Mouse (Mus musculus) MEL (cell line): ENCODE data around the gene Inpp4b. TPM values are rescaled to one million over a fixed set of nuclear protein-coding genes. Genes with fewer than 3 reads are reported as not detected.

Experiments used
- DNase-seq: peaks from one replicate; pipeline ENCODE4 v3.0.0; 2011; ENCODE audit warnings: low read depth, low spot score
- H3K27ac ChIP-seq: 2 replicates; pipeline ENCODE4 v1.5.1; 2012; ENCODE audit warnings: low read depth, mild to moderate bottlenecking, control low read depth, low read length, moderate library complexity; ENCODE audit not compliant: control insufficient read depth
- H3K27me3 ChIP-seq, 2 experiments: fragments of 150-350 bp in 1 of 2; sonication (generic) in 1 of 2; 2 replicates each; pipeline ENCODE4 v1.6.1; 2012; ENCODE audit warnings: low read length in 2 of 2, mild to moderate bottlenecking in 2 of 2, improper control_type of control experiment in 1 of 2, moderate library complexity in 1 of 2; ENCODE audit not compliant: insufficient read depth in 2 of 2, control insufficient read depth in 1 of 2
- H3K36me3 ChIP-seq, 2 experiments: 2 replicates each; pipeline ENCODE4 v1.6.1; 2012 to 2014; ENCODE audit warnings: low read length in 2 of 2, improper control_type of control experiment in 1 of 2, inconsistent platforms in 1 of 2, mild to moderate bottlenecking in 1 of 2; ENCODE audit not compliant: insufficient read depth in 2 of 2, control insufficient read depth in 1 of 2
- H3K4me1 ChIP-seq, 2 experiments: fragments of 150-350 bp in 1 of 2; sonication (generic) in 1 of 2; 2 replicates each; pipeline ENCODE4 v1.6.1; 2012; ENCODE audit warnings: low read length in 2 of 2, improper control_type of control experiment in 1 of 2, mild to moderate bottlenecking in 1 of 2; ENCODE audit not compliant: insufficient read depth in 2 of 2, control insufficient read depth in 1 of 2
- H3K4me3 ChIP-seq, 2 experiments: fragments of 150-350 bp in 1 of 2; sonication (generic) in 1 of 2; 2 replicates each; pipeline ENCODE4 v1.5.1; 2012; ENCODE audit warnings: low read depth in 2 of 2, low read length in 2 of 2, mild to moderate bottlenecking in 2 of 2, moderate library complexity in 2 of 2, control low read depth in 1 of 2, improper control_type of control experiment in 1 of 2; ENCODE audit not compliant: control insufficient read depth in 1 of 2, insufficient read depth in 1 of 2
- H3K79me2 ChIP-seq: 2 replicates; pipeline ENCODE4 v1.6.1; 2012; ENCODE audit warnings: mild to moderate bottlenecking, low read length, moderate library complexity; ENCODE audit not compliant: control insufficient read depth, poor library complexity, insufficient read depth
- H3K9ac ChIP-seq: 2 replicates; pipeline ENCODE4 v1.6.1; 2012; ENCODE audit warnings: low read depth, mild to moderate bottlenecking, control low read depth, low read length, moderate library complexity; ENCODE audit not compliant: control insufficient read depth, poor library complexity, severe bottlenecking
- H3K9me3 ChIP-seq: fragments of 150-350 bp; sonication (generic); replicated peaks from 2 replicates; pipeline ENCODE4 v1.6.1; 2012; ENCODE audit warnings: mild to moderate bottlenecking, low read length, improper control_type of control experiment, moderate library complexity; ENCODE audit not compliant: insufficient read depth
- CHD1 ChIP-seq: IDR thresholded peaks from 2 replicates; pipeline ENCODE4 v1.6.1; 2012; ENCODE audit warnings: low read depth, mild to moderate bottlenecking, inconsistent platforms, low read length, improper control_type of control experiment
- E2F4 ChIP-seq: IDR thresholded peaks from 2 replicates; pipeline ENCODE4 v1.6.1; 2011; ENCODE audit warnings: low read depth, low read length, improper control_type of control experiment, borderline replicate concordance
- ELF1 ChIP-seq: IDR thresholded peaks from 2 replicates; pipeline ENCODE4 v1.6.1; 2014; ENCODE audit warnings: low read depth, mild to moderate bottlenecking, inconsistent platforms, low read length, improper control_type of control experiment, moderate library complexity
- EP300 ChIP-seq, 2 experiments: IDR thresholded peaks; 2 replicates each; pipeline ENCODE4 v1.6.1; 2011; ENCODE audit warnings: improper control_type of control experiment in 2 of 2, low read length in 2 of 2, low read depth in 1 of 2, mild to moderate bottlenecking in 1 of 2
- ETS1 ChIP-seq: IDR thresholded peaks from 2 replicates; pipeline ENCODE4 v1.6.1; 2012; ENCODE audit warnings: low read depth, mild to moderate bottlenecking, inconsistent platforms, low read length, improper control_type of control experiment, moderate library complexity
- GATA1 ChIP-seq: IDR thresholded peaks from 2 replicates; pipeline ENCODE4 v1.6.1; 2011; ENCODE audit warnings: low read depth, low read length, improper control_type of control experiment
- HCFC1 ChIP-seq: IDR thresholded peaks from 2 replicates; pipeline ENCODE4 v1.6.1; 2012; ENCODE audit warnings: low read depth, mild to moderate bottlenecking, inconsistent platforms, low read length, improper control_type of control experiment, moderate library complexity
- JUND ChIP-seq: IDR thresholded peaks from 2 replicates; pipeline ENCODE4 v1.6.1; 2011; ENCODE audit warnings: low read depth, mild to moderate bottlenecking, improper control_type of control experiment, low read length
- KAT2A ChIP-seq: conservative IDR thresholded peaks from 2 replicates; pipeline ENCODE4 v1.6.1; 2012; ENCODE audit warnings: low read depth, low read length, improper control_type of control experiment, inconsistent platforms
- MAFK ChIP-seq: IDR thresholded peaks from 2 replicates; pipeline ENCODE4 v1.6.1; 2011; ENCODE audit warnings: low read depth, mild to moderate bottlenecking, low read length, improper control_type of control experiment, borderline replicate concordance
- MAX ChIP-seq: IDR thresholded peaks from 2 replicates; pipeline ENCODE4 v1.6.1; 2011; ENCODE audit warnings: low read length, improper control_type of control experiment
- MYB ChIP-seq: IDR thresholded peaks from 2 replicates; pipeline ENCODE4 v1.6.1; 2011; ENCODE audit warnings: mild to moderate bottlenecking, low read depth, low read length, improper control_type of control experiment
- NELFE ChIP-seq: IDR thresholded peaks from 2 replicates; pipeline ENCODE4 v1.6.1; 2011; ENCODE audit warnings: low read depth, low read length, improper control_type of control experiment
- NRF1 ChIP-seq: IDR thresholded peaks from 2 replicates; pipeline ENCODE4 v1.6.1; 2014; ENCODE audit warnings: low read depth, mild to moderate bottlenecking, inconsistent platforms, low read length, improper control_type of control experiment, moderate library complexity; ENCODE audit not compliant: poor library complexity, insufficient read depth, severe bottlenecking
- POLR2A ChIP-seq, 2 experiments: IDR thresholded peaks; 2 replicates each; pipeline ENCODE4 v1.6.1; 2011 to 2012; ENCODE audit warnings: low read length in 2 of 2, mild to moderate bottlenecking in 2 of 2, control low read depth in 1 of 2, improper control_type of control experiment in 1 of 2, low read depth in 1 of 2, moderate library complexity in 1 of 2; ENCODE audit not compliant: control insufficient read depth in 1 of 2, insufficient read depth in 1 of 2, poor library complexity in 1 of 2
- POLR2AphosphoS2 ChIP-seq: IDR thresholded peaks from 2 replicates; pipeline ENCODE4 v1.6.1; 2011; ENCODE audit warnings: low read length, improper control_type of control experiment
- POLR2AphosphoS5 ChIP-seq: IDR thresholded peaks from 2 replicates; pipeline ENCODE4 v1.6.1; 2012; ENCODE audit warnings: low read depth, borderline replicate concordance, mild to moderate bottlenecking, inconsistent platforms, low read length, moderate library complexity, mixed read lengths
- SIN3A ChIP-seq: IDR thresholded peaks from 2 replicates; pipeline ENCODE4 v1.6.1; 2012; ENCODE audit warnings: low read length, improper control_type of control experiment, inconsistent platforms
- SMC3 ChIP-seq: IDR thresholded peaks from 2 replicates; pipeline ENCODE4 v1.6.1; 2011; ENCODE audit warnings: low read depth, low read length, improper control_type of control experiment
- USF1 ChIP-seq: IDR thresholded peaks from 2 replicates; pipeline ENCODE4 v1.6.1; 2014; ENCODE audit warnings: low read depth, mild to moderate bottlenecking, inconsistent platforms, low read length, improper control_type of control experiment, moderate library complexity
- ZC3H11A ChIP-seq: IDR thresholded peaks from 2 replicates; pipeline ENCODE4 v1.6.1; 2012; ENCODE audit warnings: low read depth, mild to moderate bottlenecking, inconsistent platforms, low read length, improper control_type of control experiment
- ZKSCAN1 ChIP-seq: IDR thresholded peaks from 2 replicates; pipeline ENCODE4 v1.6.1; 2012; ENCODE audit warnings: low read depth, mild to moderate bottlenecking, inconsistent platforms, low read length, improper control_type of control experiment, moderate library complexity
- polyA plus RNA-seq, 2 experiments: library from polyadenylated mRNA; stranded (reverse) in 1 of 2; unstranded in 1 of 2; fragments of >175 nt in 1 of 2; fragments of >200 nt in 1 of 2; gene quantifications; 2 replicates each; pipeline versions ENCODE4 v1.2.1 to v1.2.4; 2012; ENCODE audit warnings: low replicate concordance in 2 of 2, low read depth in 1 of 2; ENCODE audit not compliant: insufficient read length in 2 of 2, insufficient read depth in 1 of 2, missing spikeins in 1 of 2
- total RNA-seq: library from RNA; depleted of rRNA; stranded (reverse); fragments of 300-350 nt; gene quantifications from 2 replicates; pipeline ENCODE4 v1.2.3, GENCODE M21; 2012

The Inpp4b gene
- total and polyA plus RNA-seq, 3 experiments, result 12.3 to 26.9 (median 13.6) TPM

DNA sequence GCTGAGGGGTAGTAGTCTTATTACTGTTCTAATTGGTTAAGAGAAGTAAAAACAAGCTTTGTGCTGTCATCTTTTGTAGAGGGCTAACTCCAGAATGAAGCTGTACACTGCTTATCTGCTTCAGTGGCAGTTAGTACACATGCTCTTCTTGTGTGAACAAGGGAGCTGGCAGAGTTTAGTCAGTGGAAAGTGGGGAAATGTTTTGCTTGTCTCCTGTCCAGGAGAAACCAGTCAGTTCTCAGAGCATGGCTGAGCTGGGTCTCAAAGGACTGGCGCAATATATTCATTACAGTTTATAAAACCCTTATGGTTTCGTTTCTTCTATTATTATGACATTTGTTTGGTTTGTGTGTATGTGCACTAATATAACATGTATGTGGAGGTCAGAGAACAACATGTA lies 610.7 kb downstream of the Inpp4b start:
- no peak for DNase-seq
- peaks cover 0 to 6% of the 10 kb centered on the region in 2 experiments; a peak in 2 of 4 replicates for H3K36me3 ChIP-seq
- TF ChIP-seq NRF1 (no peak), SMC3 (no peak), MAX (no peak), SIN3A (no peak), POLR2AphosphoS2 (no peak), E2F4 (no peak), CHD1 (no peak), GATA1 (no peak), ETS1 (no peak), HCFC1 (no peak), ZKSCAN1 (no peak), ZC3H11A (no peak), JUND (no peak)
- TF ChIP-seq, all 39 proteins: peak for 0
- Histone ChIP-seq H3K27me3 (no peaks in the 10 kb centered on the region), H3K4me1 (no peaks in the 10 kb centered on the region), H3K27ac (no peak overlapping the region), H3K79me2 (no peaks in the 10 kb centered on the region), H3K9ac (no peak overlapping the region), H3K9me3 (no peaks in the 10 kb centered on the region), H3K4me3 (no peak overlapping the region)

DNA sequence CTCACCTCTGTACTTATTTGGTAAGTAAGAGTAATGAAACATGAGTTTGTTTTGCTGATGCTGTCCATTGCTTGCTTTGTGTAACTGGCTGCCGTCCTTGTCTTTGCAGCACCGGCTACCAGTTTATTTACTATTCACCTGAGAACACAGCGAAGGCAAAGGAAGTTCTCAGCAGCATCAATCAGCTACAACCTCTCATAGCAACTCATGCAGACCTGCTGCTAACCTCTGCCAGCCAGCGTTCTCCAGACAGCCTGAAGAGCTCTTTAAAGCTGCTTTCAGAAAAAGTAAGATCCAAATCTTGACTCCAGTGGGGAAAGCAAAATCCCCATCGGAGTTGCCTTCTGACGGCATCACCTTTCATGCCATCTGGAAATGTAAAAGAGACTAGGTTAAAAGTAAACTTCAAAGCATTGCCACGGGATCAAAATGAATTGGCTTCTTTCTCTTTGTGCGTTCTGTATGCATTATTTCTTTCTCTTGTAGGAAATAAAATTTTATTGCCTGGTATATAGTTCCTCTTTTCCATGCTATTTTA lies 642.8 kb downstream of the Inpp4b start:
- TF ChIP-seq ELF1, result no peak
- no peak for TF ChIP-seq KAT2A
- no peak for TF ChIP-seq POLR2A (IDR thresholded peaks at IDR 0.05; ENCODE audit: control insufficient read depth in 1 of 2, insufficient read depth in 1 of 2, low read depth in 1 of 2, low read length in 2 of 2, poor library complexity in 1 of 2)
- no peak for TF ChIP-seq USF1
- no peak for TF ChIP-seq ZC3H11A
- no peak for TF ChIP-seq POLR2AphosphoS5
- no peak for TF ChIP-seq NELFE
- no peak for TF ChIP-seq EP300 (IDR thresholded peaks at IDR 0.05; ENCODE audit: low read depth in 1 of 2, low read length in 2 of 2)
- no peak for TF ChIP-seq E2F4
- no peak for TF ChIP-seq HCFC1
- TF ChIP-seq MAFK, result no peak
- TF ChIP-seq ETS1, result no peak
- TF ChIP-seq MYB, result no peak
- no peak overlapping the region for H3K27ac ChIP-seq
- no peak overlapping the region for H3K4me3 ChIP-seq
- no peaks in the 10 kb centered on the region for H3K79me2 ChIP-seq
- no peaks in the 10 kb centered on the region for H3K27me3 ChIP-seq
- H3K9me3 ChIP-seq, result no peaks in the 10 kb centered on the region
- H3K36me3 ChIP-seq, result peaks cover 2% of the 10 kb centered on the region in 2 experiments; a peak in 2 of 4 replicates
- DNase-seq, result no peak
- H3K4me1 ChIP-seq, result 0 out of 4 replicates have a peak, but pooled peaks cover 0 to 2% of the 10 kb centered on the region in 2 experiments
- H3K9ac ChIP-seq, result no peak overlapping the region
